Mouse (Mus musculus): ENCODE data around the gene Prr5l. TPM values are rescaled to one million over a fixed set of nuclear protein-coding genes. Genes with fewer than 3 reads are reported as not detected.

The Prr5l gene
- polyA plus RNA-seq, 1 experiment: 0.02 TPM

DNA sequence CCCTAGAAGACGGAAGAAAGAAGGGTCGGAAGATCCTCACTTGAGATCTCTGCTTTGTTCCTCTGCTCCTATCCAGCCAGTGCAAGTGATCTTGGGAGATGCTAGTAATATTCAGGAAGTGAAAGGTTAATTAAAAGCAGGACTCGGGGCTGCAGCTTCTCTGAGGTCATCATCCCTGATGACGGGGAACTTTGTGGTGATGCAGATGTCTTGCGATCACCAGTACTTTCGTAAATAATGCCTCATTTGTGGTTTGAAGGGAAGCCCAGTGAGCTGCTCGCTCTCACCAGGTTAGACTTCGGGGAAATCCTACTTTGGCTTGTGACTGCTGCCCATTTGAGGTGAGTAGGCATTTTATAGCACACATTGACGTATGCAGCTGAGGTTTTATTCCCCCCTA lies 26.7 kb downstream of the Prr5l start:
- H3K4me1 ChIP-seq (ENCODE audit: control insufficient read depth): no peaks in the 10 kb centered on the region
- no peak for TF ChIP-seq GATA1 (IDR thresholded peaks at IDR 0.05; ENCODE audit: low read length)
- no peak for TF ChIP-seq TAL1 (IDR thresholded peaks at IDR 0.05; ENCODE audit: low read length)

GRCm38 (mm10) chr2:101854792-101855191 lies 28.0 kb downstream of the Prr5l start:
- H3K4me3 ChIP-seq (replicated peaks): no peak overlapping the region
- no peaks in the 10 kb centered on the region for H3K27me3 ChIP-seq (ENCODE audit: control insufficient read depth)
- H3K4me1 ChIP-seq (ENCODE audit: control insufficient read depth): no peaks in the 10 kb centered on the region
- H3K36me3 ChIP-seq (ENCODE audit: control insufficient read depth): no peaks in the 10 kb centered on the region
- no peaks in the 10 kb centered on the region for H3K9me3 ChIP-seq (ENCODE audit: control insufficient read depth, low read length)
- TF ChIP-seq TAL1 (IDR thresholded peaks at IDR 0.05; ENCODE audit: low read length): no peak
- no peak for TF ChIP-seq GATA1 (IDR thresholded peaks at IDR 0.05; ENCODE audit: low read length)

More for the DNA sequence above, 26.7 kb downstream of the Prr5l start:
- Histone ChIP-seq H3K4me3 (replicated peaks) (no peak overlapping the region), H3K9me3 (ENCODE audit: control insufficient read depth, low read length) (no peaks in the 10 kb centered on the region), H3K27me3 (ENCODE audit: control insufficient read depth) (no peaks in the 10 kb centered on the region), H3K36me3 (ENCODE audit: control insufficient read depth) (no peaks in the 10 kb centered on the region)

DNA sequence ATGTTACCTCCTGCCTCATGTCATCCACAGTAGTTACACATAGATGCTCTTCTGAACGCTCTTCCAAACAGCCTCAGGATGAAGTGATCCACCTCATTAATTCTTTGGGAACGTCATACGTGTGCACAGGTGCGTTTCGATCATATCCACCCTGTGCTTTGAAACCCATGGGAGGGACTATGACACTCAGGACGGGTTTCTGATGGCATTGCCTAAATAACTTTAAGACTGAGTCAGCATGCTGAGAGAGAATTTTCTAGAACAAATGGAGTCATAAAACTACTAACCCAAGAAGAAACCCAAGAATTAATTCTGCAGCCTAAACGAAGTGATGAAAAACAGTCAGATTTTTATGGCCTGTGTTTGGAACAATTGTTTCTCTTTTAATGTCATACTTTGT lies 40.1 kb downstream of the Prr5l start:
- Histone ChIP-seq H3K36me3 (ENCODE audit: control insufficient read depth) (no peaks in the 10 kb centered on the region), H3K4me3 (replicated peaks) (no peak overlapping the region), H3K27me3 (ENCODE audit: control insufficient read depth) (no peaks in the 10 kb centered on the region), H3K9me3 (ENCODE audit: control insufficient read depth, low read length) (no peaks in the 10 kb centered on the region), H3K4me1 (ENCODE audit: control insufficient read depth) (no peaks in the 10 kb centered on the region)
- TF ChIP-seq TAL1 (IDR thresholded peaks at IDR 0.05; ENCODE audit: low read length): no peak
- TF ChIP-seq GATA1 (IDR thresholded peaks at IDR 0.05; ENCODE audit: low read length): no peak

GRCm38 (mm10) chr2:101834816-101835523 lies 47.9 kb downstream of the Prr5l start:
- Histone ChIP-seq H3K4me1 (ENCODE audit: control insufficient read depth) (no peaks in the 10 kb centered on the region), H3K4me3 (replicated peaks) (no peak overlapping the region), H3K9me3 (ENCODE audit: control insufficient read depth, low read length) (no peaks in the 10 kb centered on the region), H3K27me3 (ENCODE audit: control insufficient read depth) (no peaks in the 10 kb centered on the region), H3K36me3 (ENCODE audit: control insufficient read depth) (no peaks in the 10 kb centered on the region)
- TF ChIP-seq TAL1 (IDR thresholded peaks at IDR 0.05; ENCODE audit: low read length): no peak
- TF ChIP-seq GATA1 (IDR thresholded peaks at IDR 0.05; ENCODE audit: low read length): no peak

GRCm38 (mm10) chr2:101832361-101832760 lies 50.5 kb downstream of the Prr5l start:
- no peaks in the 10 kb centered on the region for H3K4me1 ChIP-seq (ENCODE audit: control insufficient read depth)
- H3K27me3 ChIP-seq (ENCODE audit: control insufficient read depth): no peaks in the 10 kb centered on the region
- no peaks in the 10 kb centered on the region for H3K9me3 ChIP-seq (ENCODE audit: control insufficient read depth, low read length)
- no peak overlapping the region for H3K4me3 ChIP-seq (replicated peaks)
- TF ChIP-seq TAL1 (IDR thresholded peaks at IDR 0.05; ENCODE audit: low read length) (no peak), GATA1 (IDR thresholded peaks at IDR 0.05; ENCODE audit: low read length) (no peak)
- H3K36me3 ChIP-seq (ENCODE audit: control insufficient read depth): no peaks in the 10 kb centered on the region

DNA sequence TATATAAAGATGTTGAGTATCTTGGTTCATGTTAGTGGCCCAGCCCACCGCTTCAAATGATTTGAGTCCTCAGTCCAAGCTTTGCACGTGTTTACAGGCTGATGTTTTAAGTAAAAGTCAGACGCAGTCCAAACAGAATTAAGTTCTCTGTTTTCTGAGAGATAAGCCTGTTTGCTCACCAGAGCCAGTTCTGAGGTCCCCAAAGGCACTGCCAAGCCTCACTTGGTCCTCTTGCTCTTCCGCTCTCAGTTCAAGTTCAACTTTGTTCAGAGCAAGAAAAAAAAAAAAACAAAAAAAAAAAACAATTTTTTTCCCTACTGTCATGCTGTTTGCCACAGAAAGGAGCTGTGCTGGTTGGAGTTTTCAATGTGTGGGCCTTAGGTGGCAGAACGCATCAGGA lies 51.0 kb downstream of the Prr5l start:
- Histone ChIP-seq H3K27me3 (ENCODE audit: control insufficient read depth) (no peaks in the 10 kb centered on the region), H3K36me3 (ENCODE audit: control insufficient read depth) (no peaks in the 10 kb centered on the region), H3K9me3 (ENCODE audit: control insufficient read depth, low read length) (no peaks in the 10 kb centered on the region), H3K4me3 (replicated peaks) (no peak overlapping the region), H3K4me1 (ENCODE audit: control insufficient read depth) (no peaks in the 10 kb centered on the region)
- TF ChIP-seq TAL1 (IDR thresholded peaks at IDR 0.05; ENCODE audit: low read length): no peak
- no peak for TF ChIP-seq GATA1 (IDR thresholded peaks at IDR 0.05; ENCODE audit: low read length)

- Histone ChIP-seq H3K36me3 (ENCODE audit: control insufficient read depth) (no peaks in the 10 kb centered on the region), H3K4me3 (replicated peaks) (no peak overlapping the region), H3K9me3 (ENCODE audit: control insufficient read depth, low read length) (no peaks in the 10 kb centered on the region), H3K27me3 (ENCODE audit: control insufficient read depth) (no peaks in the 10 kb centered on the region), H3K4me1 (ENCODE audit: control insufficient read depth) (no peaks in the 10 kb centered on the region)
- TF ChIP-seq GATA1 (IDR thresholded peaks at IDR 0.05; ENCODE audit: low read length): no peak
- TF ChIP-seq TAL1 (IDR thresholded peaks at IDR 0.05; ENCODE audit: low read length): no peak
These were observed 52.5 kb downstream of the Prr5l start for GRCm38 (mm10) chr2:101830186-101830915.

- no peak for TF ChIP-seq GATA1 (IDR thresholded peaks at IDR 0.05; ENCODE audit: low read length)
- no peak for TF ChIP-seq TAL1 (IDR thresholded peaks at IDR 0.05; ENCODE audit: low read length)
- Histone ChIP-seq H3K4me1 (ENCODE audit: control insufficient read depth) (no peaks in the 10 kb centered on the region), H3K9me3 (ENCODE audit: control insufficient read depth, low read length) (no peaks in the 10 kb centered on the region), H3K4me3 (replicated peaks) (no peak overlapping the region), H3K36me3 (ENCODE audit: control insufficient read depth) (no peaks in the 10 kb centered on the region), H3K27me3 (ENCODE audit: control insufficient read depth) (no peaks in the 10 kb centered on the region)
These were observed 53.8 kb downstream of the Prr5l start for GRCm38 (mm10) chr2:101829013-101829412.

DNA sequence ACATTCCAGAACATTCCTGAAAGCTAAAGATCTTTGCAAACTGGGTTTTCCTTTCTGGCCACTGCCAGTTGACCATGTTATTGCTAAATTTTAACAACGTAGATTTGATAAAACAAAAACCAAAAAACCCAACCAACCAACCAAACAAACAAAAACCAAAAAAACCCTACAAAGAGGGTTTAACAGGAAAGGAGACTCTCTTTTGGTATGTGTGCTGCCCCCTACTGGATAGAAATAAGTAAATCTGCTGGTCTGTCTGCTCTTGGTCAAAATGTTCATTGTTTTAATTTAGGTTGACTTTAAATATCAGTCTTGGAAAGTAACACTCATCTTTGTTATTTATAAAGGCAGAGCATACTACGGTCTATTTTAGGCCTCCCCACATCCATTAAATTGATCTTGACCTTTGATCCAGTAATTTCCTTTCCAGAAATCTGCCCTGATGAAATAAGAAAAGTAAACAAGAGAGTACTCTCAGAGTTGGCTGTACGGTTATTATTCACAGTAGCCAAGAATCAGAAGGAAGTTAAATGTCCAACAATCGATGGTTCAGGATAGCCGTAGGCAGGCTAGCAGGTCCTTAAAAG lies 54.7 kb downstream of the Prr5l start:
- H3K27me3 ChIP-seq (ENCODE audit: control insufficient read depth): no peaks in the 10 kb centered on the region
- no peaks in the 10 kb centered on the region for H3K4me1 ChIP-seq (ENCODE audit: control insufficient read depth)
- TF ChIP-seq TAL1 (IDR thresholded peaks at IDR 0.05; ENCODE audit: low read length): no peak
- TF ChIP-seq GATA1 (IDR thresholded peaks at IDR 0.05; ENCODE audit: low read length): no peak
- no peak overlapping the region for H3K4me3 ChIP-seq (replicated peaks)
- H3K36me3 ChIP-seq (ENCODE audit: control insufficient read depth): no peaks in the 10 kb centered on the region
- H3K9me3 ChIP-seq (ENCODE audit: control insufficient read depth, low read length): no peaks in the 10 kb centered on the region
